Mouse (Mus musculus): ENCODE measurements at regions not wholly inside any gene's neighbourhood (a gene's known extent, or its start where the extent isn't known, plus 50 kb on each side); places are given as distances from the start of the nearest gene placed in this dataset.

DNA sequence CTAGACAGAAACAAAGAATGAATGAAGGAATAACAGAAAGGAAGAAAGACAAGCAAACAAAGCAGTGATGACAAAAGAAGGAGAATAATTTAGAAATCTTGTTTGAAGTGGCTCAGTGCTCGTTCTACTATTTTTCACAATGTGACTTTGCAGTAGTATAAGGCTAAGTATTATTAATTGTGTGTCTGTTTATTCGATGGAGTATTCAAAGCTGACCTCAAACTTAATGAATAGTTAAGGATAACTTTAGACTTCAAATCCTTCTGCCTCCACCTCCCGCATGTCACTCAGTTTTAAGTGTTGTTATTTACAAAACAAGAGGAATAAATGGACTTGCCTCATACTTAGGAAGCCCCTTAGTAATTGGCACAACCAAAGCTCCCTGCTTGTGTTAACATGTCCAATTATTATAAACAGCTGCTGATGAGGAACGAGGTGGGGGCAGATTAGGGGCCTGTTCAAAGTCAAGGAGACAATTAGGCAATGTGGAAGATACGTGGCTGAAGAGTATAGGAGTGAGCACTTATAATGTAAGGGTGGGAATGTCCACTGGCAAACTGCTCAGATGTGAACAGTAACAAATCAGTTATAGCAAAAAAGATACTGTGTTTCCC lies 572.0 kb upstream of the Fam92a start:
- Histone ChIP-seq H3K4me1 (peaks cover 6% of the 10 kb centered on the region; the same call in 1 of the 2 replicates), H3K27me3 (ENCODE audit: low read depth, poor library complexity, severe bottlenecking) (no peaks in the 10 kb centered on the region), H3K27ac (replicated peaks) (no peak overlapping the region), H3K4me3 (no peak overlapping the region), H3K36me3 (no peaks in the 10 kb centered on the region), H3K9me3 (replicated peaks) (no peaks in the 10 kb centered on the region)
- 74% methylated on average over 5 of the region's 5 CpGs for WGBS
- no peak for DNase-seq (ENCODE audit: low spot score)

DNA sequence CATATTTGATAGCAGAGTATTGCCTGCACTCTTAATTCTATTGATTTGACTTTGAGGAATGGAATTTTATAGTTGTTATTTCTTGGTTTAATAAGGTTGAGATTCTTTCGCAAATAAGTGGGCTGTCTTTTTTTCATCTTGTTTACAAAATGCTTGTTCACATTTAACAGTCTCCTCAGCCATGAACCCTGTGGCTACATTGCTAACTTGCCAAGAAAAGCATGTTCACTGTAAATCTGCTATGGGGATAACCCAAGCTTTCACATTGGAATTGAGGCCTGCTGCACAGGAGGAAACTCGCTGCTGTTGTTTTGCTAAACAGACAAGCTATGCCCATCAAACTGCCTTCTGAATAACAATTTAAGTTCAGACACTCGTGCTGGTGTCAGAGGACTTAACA lies 564.6 kb upstream of the Fam92a start:
- no peak overlapping the region for H3K27ac ChIP-seq (replicated peaks)
- DNase-seq (ENCODE audit: low spot score) = no peak
- no peaks in the 10 kb centered on the region for H3K4me1 ChIP-seq
- no peaks in the 10 kb centered on the region for H3K9me3 ChIP-seq (replicated peaks)
- no peak overlapping the region for H3K4me3 ChIP-seq
- WGBS = 78% methylated on average over 3 of the region's 3 CpGs
- H3K36me3 ChIP-seq = no peaks in the 10 kb centered on the region
- no peaks in the 10 kb centered on the region for H3K27me3 ChIP-seq (ENCODE audit: low read depth, poor library complexity, severe bottlenecking)

DNA sequence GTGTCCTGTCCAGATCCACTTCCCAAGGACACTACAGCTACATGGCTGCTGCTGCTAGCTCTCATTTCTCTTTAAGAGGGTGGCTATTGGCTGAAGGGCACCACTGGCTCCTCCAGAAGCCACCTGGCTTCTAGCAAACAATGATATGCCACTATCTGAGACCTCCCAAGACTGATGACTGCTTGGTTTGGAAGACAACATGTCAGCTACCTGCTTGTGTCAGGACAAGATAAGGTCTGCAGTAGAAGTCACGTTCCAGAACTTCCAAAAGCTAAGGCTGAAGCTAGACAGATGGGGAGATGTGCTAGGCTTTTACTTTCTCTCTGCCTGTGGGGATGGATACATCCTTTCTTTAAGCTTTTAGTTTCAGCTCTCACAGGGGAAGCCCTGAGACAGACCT lies 528.4 kb upstream of the Fam92a start:
- 92% methylated on average over 1 of the region's 1 CpGs for WGBS

DNA sequence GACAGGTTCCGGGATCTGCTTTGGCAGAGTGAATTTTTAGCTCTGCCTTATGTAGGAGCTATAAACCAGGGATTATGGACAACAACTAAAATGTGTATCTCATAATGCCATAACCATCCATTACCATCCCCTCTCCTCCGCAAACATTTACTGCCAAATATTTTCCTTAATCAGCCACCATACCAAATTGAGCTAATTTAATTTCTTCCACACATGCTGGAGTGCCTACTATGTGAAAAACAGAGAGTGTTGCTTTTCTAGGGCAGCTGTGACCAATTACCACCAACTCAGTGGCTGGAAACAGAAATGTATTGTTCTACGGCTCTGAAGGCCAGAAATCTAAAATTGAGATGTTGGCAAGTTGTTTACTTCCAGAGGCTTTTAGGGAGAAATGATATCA lies 506.0 kb upstream of the Fam92a start:
- Histone ChIP-seq H3K9me3 (replicated peaks) (no peaks in the 10 kb centered on the region), H3K27ac (replicated peaks) (no peak overlapping the region), H3K4me1 (no peaks in the 10 kb centered on the region), H3K4me3 (no peak overlapping the region), H3K27me3 (ENCODE audit: low read depth, poor library complexity, severe bottlenecking) (no peaks in the 10 kb centered on the region), H3K36me3 (no peaks in the 10 kb centered on the region)
- WGBS = 85% methylated on average over 3 of the region's 3 CpGs
- no peak for DNase-seq (ENCODE audit: low spot score)

More for the DNA sequence above, 528.4 kb upstream of the Fam92a start:
- H3K4me3 ChIP-seq = no peak overlapping the region
- no peaks in the 10 kb centered on the region for H3K36me3 ChIP-seq
- DNase-seq (ENCODE audit: low spot score) = no peak
- H3K4me1 ChIP-seq = no peaks in the 10 kb centered on the region
- H3K9me3 ChIP-seq (replicated peaks) = no peaks in the 10 kb centered on the region
- H3K27ac ChIP-seq (replicated peaks) = no peak overlapping the region
- no peaks in the 10 kb centered on the region for H3K27me3 ChIP-seq (ENCODE audit: low read depth, poor library complexity, severe bottlenecking)

DNA sequence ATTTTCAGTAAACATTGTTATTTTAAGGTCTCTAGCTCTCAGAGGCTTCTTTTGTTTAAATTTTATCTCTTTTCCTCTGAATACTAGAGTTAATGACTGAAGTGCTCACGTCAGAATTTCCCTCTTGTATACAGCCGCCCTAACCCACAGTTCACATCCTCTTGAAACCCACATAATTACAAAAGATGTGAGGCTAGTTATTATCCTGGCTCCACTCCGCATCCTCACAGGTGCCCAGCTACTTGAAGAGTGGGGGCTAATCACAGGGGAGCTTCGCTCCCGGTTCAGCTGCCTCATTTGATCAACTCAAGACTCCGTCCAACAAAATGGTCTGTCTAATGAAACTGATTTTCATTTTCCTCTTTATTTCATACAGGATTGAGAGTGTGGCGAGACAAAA lies 499.6 kb upstream of the Fam92a start:
- Histone ChIP-seq H3K27ac (replicated peaks) (no peak overlapping the region), H3K4me3 (no peak overlapping the region), H3K27me3 (ENCODE audit: low read depth, poor library complexity, severe bottlenecking) (no peaks in the 10 kb centered on the region), H3K4me1 (no peaks in the 10 kb centered on the region), H3K9me3 (replicated peaks) (no peaks in the 10 kb centered on the region), H3K36me3 (no peaks in the 10 kb centered on the region)
- WGBS = 83% methylated on average over 7 of the region's 7 CpGs
- no peak for DNase-seq (ENCODE audit: low spot score)

DNA sequence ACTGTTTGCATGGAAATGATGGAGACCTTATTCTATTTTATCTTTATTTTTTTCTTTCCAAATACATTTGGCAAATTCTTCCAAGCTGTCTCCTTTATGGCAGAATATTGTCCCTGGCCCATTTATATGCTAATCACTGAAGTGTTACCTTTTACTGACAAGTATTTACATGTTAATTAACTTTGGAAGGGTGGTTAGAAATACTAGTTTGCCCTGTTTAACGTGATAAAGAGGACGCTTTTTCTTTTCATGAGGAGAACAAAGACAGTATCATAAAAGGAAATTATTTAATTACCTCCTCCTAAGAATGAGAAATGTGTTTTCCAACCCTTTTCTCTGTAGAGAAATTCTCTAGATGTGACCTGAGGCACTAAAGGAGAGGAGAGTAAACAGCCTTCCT lies 491.4 kb upstream of the Fam92a start:
- no peaks in the 10 kb centered on the region for H3K9me3 ChIP-seq (replicated peaks)
- DNase-seq (ENCODE audit: low spot score) = no peak
- H3K4me3 ChIP-seq = no peak overlapping the region
- 27% methylated on average over 2 of the region's 2 CpGs for WGBS
- peaks cover 25% of the 10 kb centered on the region for H3K4me1 ChIP-seq
- H3K27me3 ChIP-seq (ENCODE audit: low read depth, poor library complexity, severe bottlenecking) = no peaks in the 10 kb centered on the region
- H3K36me3 ChIP-seq = no peaks in the 10 kb centered on the region
- no peak overlapping the region for H3K27ac ChIP-seq (replicated peaks)

DNA sequence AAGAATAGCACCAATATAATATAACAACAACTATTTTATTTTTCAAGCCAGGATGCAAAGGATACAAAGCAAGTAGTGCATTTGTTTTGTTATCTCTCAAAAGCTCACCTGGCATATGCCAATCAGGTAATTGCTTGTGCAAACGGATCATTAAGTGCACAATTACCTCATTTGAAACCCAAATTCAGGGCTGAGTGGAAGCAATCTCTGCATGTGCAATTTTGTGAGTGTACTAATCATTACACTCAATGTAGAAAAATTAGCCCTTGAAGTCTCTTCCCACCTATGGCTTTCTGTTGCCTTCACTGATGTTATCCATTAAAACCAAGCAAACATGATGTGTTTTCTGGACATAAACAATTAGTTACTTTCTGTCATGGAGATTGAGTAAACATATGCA lies 490.9 kb upstream of the Fam92a start:
- WGBS = 73% methylated on average over 1 of the region's 1 CpGs
- no peaks in the 10 kb centered on the region for H3K36me3 ChIP-seq
- DNase-seq (ENCODE audit: low spot score) = no peak
- H3K9me3 ChIP-seq (replicated peaks) = no peaks in the 10 kb centered on the region
- H3K27me3 ChIP-seq (ENCODE audit: low read depth, poor library complexity, severe bottlenecking) = no peaks in the 10 kb centered on the region
- H3K27ac ChIP-seq (replicated peaks) = no peak overlapping the region
- peaks cover 30% of the 10 kb centered on the region for H3K4me1 ChIP-seq
- no peak overlapping the region for H3K4me3 ChIP-seq

DNA sequence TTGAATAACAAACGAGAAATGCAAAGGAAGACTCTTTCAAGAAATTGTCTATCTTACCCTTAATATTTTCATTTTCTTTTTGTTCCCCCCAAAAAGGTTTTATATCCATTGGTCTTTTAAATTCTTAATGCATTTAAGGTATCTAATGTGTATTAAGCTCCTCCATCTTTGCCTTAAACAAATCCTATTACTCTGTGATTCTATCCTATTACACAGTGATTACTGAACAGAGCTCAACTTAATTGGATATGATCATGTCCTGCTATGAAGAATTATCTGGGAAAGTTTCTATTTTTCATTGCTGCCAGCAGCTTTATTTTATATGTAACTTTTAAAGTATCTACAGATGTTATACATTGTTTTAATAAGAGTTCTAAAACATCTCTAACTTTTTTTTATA lies 487.3 kb upstream of the Fam92a start:
- H3K27me3 ChIP-seq (ENCODE audit: low read depth, poor library complexity, severe bottlenecking) = no peaks in the 10 kb centered on the region
- H3K9me3 ChIP-seq (replicated peaks) = no peaks in the 10 kb centered on the region
- 37% methylated on average over 1 of the region's 1 CpGs for WGBS
- H3K36me3 ChIP-seq = no peaks in the 10 kb centered on the region
- H3K4me3 ChIP-seq = no peak overlapping the region
- DNase-seq (ENCODE audit: low spot score) = no peak
- peaks cover 62% of the 10 kb centered on the region for H3K4me1 ChIP-seq
- 0 out of 2 replicates have a peak overlapping the region, but pooled peaks have one; percentile 55 for H3K27ac ChIP-seq (replicated peaks)

DNA sequence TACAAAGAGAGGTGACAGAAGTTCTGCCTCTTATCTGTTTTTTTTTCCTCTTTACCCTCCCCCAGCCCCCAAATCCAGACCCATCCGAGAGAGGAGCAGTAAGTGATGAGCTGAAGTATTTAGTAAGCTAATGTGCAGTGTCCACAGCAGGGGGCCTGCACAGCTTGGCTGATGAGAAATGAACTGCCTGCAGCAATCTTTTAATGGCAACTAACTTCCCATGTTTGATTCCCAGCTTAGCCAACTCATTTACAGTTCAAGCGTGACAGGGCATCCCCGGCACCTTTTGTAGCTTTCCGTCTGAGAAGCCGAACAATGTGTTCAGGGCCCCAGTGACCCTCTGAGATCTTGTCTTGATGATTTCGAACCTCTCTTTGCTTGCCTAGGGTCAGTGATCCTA lies 486.8 kb upstream of the Fam92a start:
- peaks cover 62% of the 10 kb centered on the region for H3K4me1 ChIP-seq
- peak; percentile 64 for DNase-seq (ENCODE audit: low spot score)
- H3K36me3 ChIP-seq = no peaks in the 10 kb centered on the region
- no peak overlapping the region for H3K4me3 ChIP-seq
- H3K27me3 ChIP-seq (ENCODE audit: low read depth, poor library complexity, severe bottlenecking) = no peaks in the 10 kb centered on the region
- H3K27ac ChIP-seq (replicated peaks) = peak overlapping the region; percentile 55; the same call in 1 of the 2 replicates
- 10% methylated on average over 6 of the region's 6 CpGs for WGBS
- H3K9me3 ChIP-seq (replicated peaks) = no peaks in the 10 kb centered on the region

DNA sequence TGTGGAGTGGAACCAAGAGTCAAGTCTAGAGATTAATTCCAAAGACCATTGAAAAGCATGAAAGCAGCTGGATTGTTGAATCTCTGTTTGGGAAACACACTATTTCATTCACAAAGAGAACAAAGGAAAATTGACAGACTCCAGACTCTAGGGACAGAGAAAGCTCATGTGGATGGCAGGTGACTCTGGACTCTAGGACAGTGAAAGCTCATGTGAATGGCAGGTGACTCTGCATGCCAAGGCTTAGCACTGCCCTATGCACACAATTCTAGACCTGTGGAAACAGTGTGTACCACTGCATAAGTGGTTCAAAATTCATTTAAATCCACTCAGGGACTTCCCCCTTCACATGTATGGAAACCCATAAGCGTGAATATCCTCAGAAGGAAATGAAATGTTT lies 486.0 kb upstream of the Fam92a start:
- Histone ChIP-seq H3K4me3 (no peak overlapping the region), H3K27me3 (ENCODE audit: low read depth, poor library complexity, severe bottlenecking) (no peaks in the 10 kb centered on the region), H3K36me3 (no peaks in the 10 kb centered on the region), H3K9me3 (replicated peaks) (no peaks in the 10 kb centered on the region), H3K4me1 (peaks cover 56% of the 10 kb centered on the region), H3K27ac (replicated peaks) (peak overlapping the region; percentile 67)
- DNase-seq (ENCODE audit: low spot score) = peak; percentile 15
- WGBS = 90% methylated on average over 1 of the region's 1 CpGs

DNA sequence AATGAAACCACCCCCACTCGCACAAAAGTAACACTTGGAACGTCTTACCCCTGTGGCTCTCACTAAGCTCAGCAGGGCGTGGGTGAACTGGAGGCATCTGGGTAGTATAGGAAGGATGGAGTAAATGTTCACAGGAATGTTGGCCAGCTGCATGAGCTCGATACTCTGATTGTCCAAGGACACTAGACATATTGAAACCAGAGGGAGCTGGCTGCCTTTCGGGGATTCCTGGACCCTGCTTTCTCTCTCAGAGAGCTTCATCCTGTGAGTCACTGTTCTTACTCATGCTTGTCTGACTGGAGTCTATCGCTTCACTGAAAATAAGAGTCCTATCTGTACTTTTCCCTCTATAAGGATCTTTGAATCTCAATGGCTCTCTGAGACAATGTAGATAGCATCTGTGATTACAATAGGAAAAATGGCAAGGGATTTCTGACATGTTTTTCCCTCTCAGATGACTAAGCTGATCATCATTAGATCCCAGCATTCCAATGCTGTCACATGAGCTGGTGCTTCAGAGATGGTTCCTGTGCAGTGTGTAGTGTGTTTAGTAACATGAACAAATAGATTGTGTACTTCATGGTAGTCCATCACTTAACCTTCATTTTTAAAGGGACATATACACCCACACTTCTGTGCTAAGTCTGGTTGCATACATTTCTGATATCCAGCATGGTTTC lies 485.2 kb upstream of the Fam92a start:
- DNase-seq (ENCODE audit: low spot score) = no peak
- H3K4me3 ChIP-seq = no peak overlapping the region
- no peaks in the 10 kb centered on the region for H3K27me3 ChIP-seq (ENCODE audit: low read depth, poor library complexity, severe bottlenecking)
- H3K36me3 ChIP-seq = no peaks in the 10 kb centered on the region
- 89% methylated on average over 6 of the region's 6 CpGs for WGBS
- H3K27ac ChIP-seq (replicated peaks) = peak overlapping the region; percentile 67
- H3K4me1 ChIP-seq = peaks cover 54% of the 10 kb centered on the region
- no peaks in the 10 kb centered on the region for H3K9me3 ChIP-seq (replicated peaks)

DNA sequence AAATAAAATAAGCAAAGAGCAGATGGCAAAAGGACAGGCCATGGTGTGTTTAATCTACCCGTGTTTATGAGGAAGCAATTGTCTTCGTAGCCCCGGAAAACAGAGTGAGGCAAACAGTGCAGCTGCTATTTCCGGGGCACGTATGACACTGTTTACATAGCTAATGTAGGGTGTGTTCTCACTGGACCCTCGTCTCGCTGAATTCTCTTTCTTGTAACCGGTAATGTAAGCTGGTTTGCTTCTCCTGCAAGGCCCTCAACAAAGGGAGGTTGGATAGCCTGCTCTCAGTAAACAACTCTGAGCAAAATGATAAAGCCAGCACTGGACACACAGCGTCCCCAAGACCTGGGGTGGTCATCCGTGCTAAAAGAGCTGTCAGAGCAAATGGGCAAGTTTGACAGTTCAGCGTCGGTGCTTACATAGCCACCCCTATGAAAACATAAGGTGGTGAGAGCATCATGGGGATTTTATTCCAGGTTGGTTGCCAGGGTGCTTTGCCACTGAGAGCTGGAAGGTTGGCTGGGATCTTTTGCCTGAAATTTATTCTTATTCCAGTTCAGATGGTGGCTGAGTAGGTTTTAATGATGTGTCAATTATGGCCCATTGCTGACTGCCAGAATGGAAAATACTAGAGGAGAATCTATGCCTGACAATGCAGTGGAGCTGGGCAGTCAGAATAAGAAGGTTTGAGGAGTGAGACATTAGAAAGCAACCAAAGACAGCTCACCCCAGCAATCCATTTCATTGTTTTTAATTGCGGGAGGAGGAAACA lies 483.8 kb upstream of the Fam92a start:
- Histone ChIP-seq H3K36me3 (no peaks in the 10 kb centered on the region), H3K27me3 (ENCODE audit: low read depth, poor library complexity, severe bottlenecking) (no peaks in the 10 kb centered on the region), H3K9me3 (replicated peaks) (no peaks in the 10 kb centered on the region), H3K27ac (replicated peaks) (peak overlapping the region; percentile 76), H3K4me1 (peaks cover 54% of the 10 kb centered on the region), H3K4me3 (peak overlapping the region; percentile 30)
- DNase-seq (ENCODE audit: low spot score) = no peak
- 59% methylated on average over 13 of the region's 13 CpGs for WGBS

Measured in midbrain, embryonic 10.5 days (tissue).